Comparison of ENCODE assay signal across 17 mouse cellular contexts in the genomic region with DNA sequence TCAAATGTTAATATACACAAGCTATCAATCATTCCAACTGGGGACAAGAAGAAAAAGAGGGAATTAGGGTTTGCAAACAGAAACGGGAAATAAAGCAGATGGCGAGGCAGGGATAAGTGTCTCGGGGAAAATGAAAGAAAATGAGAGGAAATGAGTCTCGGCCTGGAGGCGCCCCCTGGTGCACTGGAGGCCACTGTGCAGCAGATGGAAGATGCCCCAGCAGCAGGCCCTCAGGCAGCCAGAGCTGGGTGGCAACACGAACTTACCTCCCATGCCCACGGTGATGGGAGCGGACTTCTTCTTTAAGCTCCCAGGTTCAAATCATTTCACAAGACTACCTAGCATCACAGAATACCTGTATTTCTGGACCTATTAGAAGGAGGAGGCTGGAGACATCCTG.
DNase-seq lines count a peak whose midpoint lies in the region; ATAC-seq and TF ChIP-seq lines count a peak whose summit lies in the region.
"Had no signal": no experiment of that assay in that cellular context is flagged by ENCODE, and none has a peak within 500 bp of the region (broad histone marks: within the 10 kb centered on the region; RNA-seq: fewer than 3 reads in every experiment).

No protein-coding gene starts in this region.

- H3K4me1 ChIP-seq in hindbrain, postnatal 0 days (ENCODE audit: insufficient read depth, low read length) = no peaks in the 10 kb centered on the region
- H3K4me1 ChIP-seq in hindbrain, embryonic 12.5 days = no peaks in the 10 kb centered on the region
- H3K4me1 ChIP-seq in liver, postnatal 0 days (ENCODE audit: insufficient read depth) = peaks cover 4% of the 10 kb centered on the region; the same call in 1 of the 2 replicates
- H3K4me1 ChIP-seq in liver, embryonic 11.5 days (replicated peaks; ENCODE audit: control insufficient read depth, insufficient read depth, low read length) = no peaks in the 10 kb centered on the region; the same call in 1 of the 2 replicates
- no peaks in the 10 kb centered on the region for H3K4me1 ChIP-seq in ES-E14 (ENCODE audit: control insufficient read depth in 2 of 2, insufficient read depth in 2 of 2, low read length in 2 of 2, poor library complexity in 1 of 2)
- H3K4me1 ChIP-seq in stomach, postnatal 0 days (replicated peaks; ENCODE audit: control insufficient read depth, insufficient read depth) = no peaks in the 10 kb centered on the region
- H3K4me1 ChIP-seq: forebrain, embryonic 12.5 days had no signal

- 79% methylated on average over 8 of the region's 8 CpGs for WGBS in hindbrain, postnatal 0 days
- WGBS in hindbrain, embryonic 12.5 days = 89% methylated on average over 8 of the region's 8 CpGs
- WGBS in liver, postnatal 0 days (ENCODE audit: insufficient replicate concordance) = 84% methylated on average over 8 of the region's 8 CpGs
- 84% methylated on average over 8 of the region's 8 CpGs for WGBS in liver, embryonic 11.5 days
- WGBS in stomach, postnatal 0 days = 86% methylated on average over 8 of the region's 8 CpGs

- H3K36me3 ChIP-seq in hindbrain, postnatal 0 days (ENCODE audit: insufficient read depth, low read length) = no peaks in the 10 kb centered on the region
- 0 out of 2 replicates have a peak, but pooled peaks cover 3% of the 10 kb centered on the region for H3K36me3 ChIP-seq in hindbrain, embryonic 12.5 days
- H3K36me3 ChIP-seq in liver, postnatal 0 days (replicated peaks; ENCODE audit: insufficient read depth, low read length) = no peaks in the 10 kb centered on the region
- 0 out of 2 replicates have a peak, but pooled peaks cover 2% of the 10 kb centered on the region for H3K36me3 ChIP-seq in liver, embryonic 11.5 days (ENCODE audit: control insufficient read depth, insufficient read depth, low read length)
- H3K36me3 ChIP-seq in ES-E14 (ENCODE audit: control insufficient read depth, insufficient read depth, low read length, poor library complexity, severe bottlenecking) = no peaks in the 10 kb centered on the region
- no peaks in the 10 kb centered on the region for H3K36me3 ChIP-seq in stomach, postnatal 0 days (ENCODE audit: control insufficient read depth, insufficient read depth, low read length)
- H3K36me3 ChIP-seq: heart, embryonic 15.5 days had no signal

- H3K9me3 ChIP-seq in hindbrain, postnatal 0 days (ENCODE audit: low read length) = no peaks in the 10 kb centered on the region
- no peaks in the 10 kb centered on the region for H3K9me3 ChIP-seq in hindbrain, embryonic 12.5 days (replicated peaks)
- no peaks in the 10 kb centered on the region for H3K9me3 ChIP-seq in liver, postnatal 0 days (ENCODE audit: low read length)
- no peaks in the 10 kb centered on the region for H3K9me3 ChIP-seq in liver, embryonic 11.5 days (ENCODE audit: control insufficient read depth, low read length)
- no peaks in the 10 kb centered on the region for H3K9me3 ChIP-seq in ES-E14 (ENCODE audit: control insufficient read depth, insufficient read depth, low read depth, low read length)
- no peaks in the 10 kb centered on the region for H3K9me3 ChIP-seq in stomach, postnatal 0 days (ENCODE audit: control insufficient read depth, low read length)
- H3K9me3 ChIP-seq: embryonic facial prominence, embryonic 10.5 days; forebrain, embryonic 12.5 days; heart, embryonic 15.5 days had no signal

- TF ChIP-seq CTCF in hindbrain, postnatal 0 days (IDR thresholded peaks at IDR 0.05; ENCODE audit: low read depth) = peak; percentile 18; the same call in 1 of the 2 replicates
- TF ChIP-seq CTCF in liver, postnatal 0 days (IDR thresholded peaks at IDR 0.05; ENCODE audit: low read depth) = 0 out of 2 replicates have a peak, but pooled peaks have one; percentile 22
- peak; percentile 36 for TF ChIP-seq CTCF in stomach, postnatal 0 days (IDR thresholded peaks at IDR 0.05; ENCODE audit: low read depth)

- H3K27ac ChIP-seq in hindbrain, postnatal 0 days = no peak overlapping the region
- no peak overlapping the region for H3K27ac ChIP-seq in hindbrain, embryonic 12.5 days
- H3K27ac ChIP-seq in liver, postnatal 0 days (ENCODE audit: low read depth) = no peak overlapping the region
- H3K27ac ChIP-seq in liver, embryonic 11.5 days (ENCODE audit: low read depth, low read length) = no peak overlapping the region
- H3K27ac ChIP-seq in ES-E14 (ENCODE audit: insufficient read depth, low read depth, low read length, poor library complexity, severe bottlenecking) = no peak overlapping the region
- no peak overlapping the region for H3K27ac ChIP-seq in stomach, postnatal 0 days (replicated peaks)
- H3K27ac ChIP-seq: embryonic facial prominence, embryonic 10.5 days; forebrain, embryonic 12.5 days; heart, embryonic 15.5 days had no signal

- no peak for ATAC-seq in hindbrain, postnatal 0 days
- ATAC-seq in hindbrain, embryonic 12.5 days (ENCODE audit: low FRiP score) = no peak
- ATAC-seq in liver, postnatal 0 days = no peak
- ATAC-seq in liver, embryonic 11.5 days (replicated peaks; ENCODE audit: low FRiP score) = no peak
- ATAC-seq in stomach, postnatal 0 days (ENCODE audit: low FRiP score, low TSS enrichment) = no peak
- no peak for ATAC-seq in erythroid progenitor cell, adult 5-6 weeks (replicated peaks; ENCODE audit: low FRiP score, poor library complexity, severe bottlenecking)

- no peak overlapping the region for H3K4me2 ChIP-seq in hindbrain, postnatal 0 days (ENCODE audit: low read depth, low read length)
- H3K4me2 ChIP-seq in hindbrain, embryonic 12.5 days (replicated peaks) = no peak overlapping the region
- H3K4me2 ChIP-seq in liver, postnatal 0 days (ENCODE audit: low read depth, low read length) = no peak overlapping the region
- no peak overlapping the region for H3K4me2 ChIP-seq in liver, embryonic 11.5 days
- no peak overlapping the region for H3K4me2 ChIP-seq in stomach, postnatal 0 days (replicated peaks; ENCODE audit: low read depth)
- H3K4me2 ChIP-seq: forebrain, embryonic 12.5 days; heart, embryonic 15.5 days had no signal

- no peak for TF ChIP-seq EP300 in liver, postnatal 0 days (IDR thresholded peaks at IDR 0.05; ENCODE audit: low read depth)
- no peak for TF ChIP-seq EP300 in stomach, postnatal 0 days (optimal IDR thresholded peaks at IDR 0.05)

- H3K9ac ChIP-seq in hindbrain, postnatal 0 days (replicated peaks; ENCODE audit: low read length) = no peak overlapping the region
- H3K9ac ChIP-seq in hindbrain, embryonic 12.5 days = no peak overlapping the region
- H3K9ac ChIP-seq in liver, postnatal 0 days (replicated peaks) = no peak overlapping the region
- no peak overlapping the region for H3K9ac ChIP-seq in liver, embryonic 11.5 days (ENCODE audit: low read depth, low read length)
- H3K9ac ChIP-seq in ES-E14 (ENCODE audit: insufficient read depth, low read depth, low read length, poor library complexity, severe bottlenecking) = no peak overlapping the region
- no peak overlapping the region for H3K9ac ChIP-seq in stomach, postnatal 0 days (ENCODE audit: low read length)
- H3K9ac ChIP-seq: forebrain, embryonic 12.5 days; heart, embryonic 15.5 days had no signal

- H3K27me3 ChIP-seq in hindbrain, postnatal 0 days (ENCODE audit: insufficient read depth, low read length) = no peaks in the 10 kb centered on the region
- no peaks in the 10 kb centered on the region for H3K27me3 ChIP-seq in hindbrain, embryonic 12.5 days
- no peaks in the 10 kb centered on the region for H3K27me3 ChIP-seq in liver, postnatal 0 days (ENCODE audit: insufficient read depth, low read length)
- no peaks in the 10 kb centered on the region for H3K27me3 ChIP-seq in liver, embryonic 11.5 days (replicated peaks; ENCODE audit: control insufficient read depth, insufficient read depth, low read length)
- no peaks in the 10 kb centered on the region for H3K27me3 ChIP-seq in stomach, postnatal 0 days (ENCODE audit: control insufficient read depth, insufficient read depth, low read length)
- H3K27me3 ChIP-seq: forebrain, embryonic 12.5 days; heart, embryonic 15.5 days had no signal

- H3K4me3 ChIP-seq in hindbrain, postnatal 0 days (ENCODE audit: low read length) = no peak overlapping the region
- no peak overlapping the region for H3K4me3 ChIP-seq in hindbrain, embryonic 12.5 days
- H3K4me3 ChIP-seq in liver, postnatal 0 days (ENCODE audit: low read depth, low read length) = no peak overlapping the region
- H3K4me3 ChIP-seq in liver, embryonic 11.5 days (ENCODE audit: low read depth, low read length) = no peak overlapping the region
- no peak overlapping the region for H3K4me3 ChIP-seq in ES-E14 (ENCODE audit: insufficient read depth in 1 of 2, low read depth in 1 of 2, low read length in 2 of 2, poor library complexity in 1 of 2, severe bottlenecking in 1 of 2)
- H3K4me3 ChIP-seq in stomach, postnatal 0 days (ENCODE audit: low read depth, low read length) = no peak overlapping the region
- H3K4me3 ChIP-seq: embryonic facial prominence, embryonic 10.5 days; forebrain, embryonic 12.5 days; heart, embryonic 15.5 days had no signal

- in situ Hi-C loops in ES-E14 (cut with MboI; ENCODE audit: low sequenced_read_pairs in 2 of 2, unreplicated experiment in 2 of 2) = no loop called here

- DNase-seq in hindbrain, postnatal 0 days (ENCODE audit: low spot score) = no peak
- DNase-seq in liver, postnatal 0 days = no peak
- DNase-seq in liver, embryonic 11.5 days (ENCODE audit: low spot score) = no peak
- peak; percentile 8 for DNase-seq in ES-E14 (ENCODE audit: low read depth, low spot score)
- DNase-seq in stomach, postnatal 0 days (ENCODE audit: low spot score) = no peak
- DNase-seq: cerebellum, adult 8-10 months; gastrocnemius, postnatal 10 days; heart, adult 18-20 months; kidney, adult 8-10 months; kidney, postnatal 25 days; lung, postnatal 4 days; thymus, postnatal 36 days had no signal

TF ChIP-seq in ES-E14, 5 proteins besides CTCF, POLR2A, EP300 and RAD21:
- TF ChIP-seq ZC3H11A (IDR thresholded peaks at IDR 0.05; ENCODE audit: borderline replicate concordance, low read depth, low read length) (no peak), HCFC1 (IDR thresholded peaks at IDR 0.05; ENCODE audit: borderline replicate concordance, insufficient read depth, low read length) (no peak), ZNF384 (IDR thresholded peaks at IDR 0.05; ENCODE audit: low read depth, low read length) (no peak), MAFK (IDR thresholded peaks at IDR 0.05; ENCODE audit: insufficient read depth, low read depth, low read length) (no peak), CHD2 (IDR thresholded peaks at IDR 0.05; ENCODE audit: low read depth, low read length) (no peak)
